Mouse (Mus musculus) heart, postnatal 0 days (tissue): ENCODE results near the gene Abhd10.

Source experiments
- CTCF ChIP-seq: IDR thresholded peaks from 2 replicates; pipeline ENCODE4 v1.5.1; 2016; ENCODE audit warnings: antibody characterized with exemption, control low read depth, low read depth
- EP300 ChIP-seq: IDR thresholded peaks from 2 replicates; pipeline ENCODE4 v1.6.1; 2016; ENCODE audit warnings: antibody characterized with exemption, low read depth

- TF ChIP-seq CTCF (no peak), EP300 (no peak)
These were observed 25.3 kb upstream of the Abhd10 start for GRCm38 (mm10) chr16:45767853-45768640.
